Mouse (Mus musculus): ENCODE data around the gene Gm49405.

The Gm49405 gene

DNA sequence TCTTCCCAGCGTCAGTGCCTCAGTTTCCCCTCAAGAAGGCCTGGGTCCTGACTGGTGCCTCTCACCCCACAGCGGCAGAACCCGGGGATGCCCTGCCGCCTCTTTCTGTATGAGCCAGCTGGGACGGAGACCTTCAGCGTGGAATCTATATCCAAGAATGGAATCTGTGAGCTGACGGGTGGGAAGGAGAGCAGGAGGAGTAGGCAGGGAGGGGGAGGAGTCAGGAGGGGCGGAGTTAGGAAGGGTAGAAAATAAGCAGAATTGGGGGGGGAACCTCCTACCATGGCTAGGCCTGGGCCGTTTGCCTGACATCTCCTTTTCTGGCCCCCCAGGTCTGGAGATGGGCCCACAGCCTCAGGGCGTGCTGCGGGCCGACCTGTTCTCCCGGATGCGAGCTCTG is 12.4 kb upstream of the Gm49405 start:
- DNase-seq (ENCODE audit: low spot score in 2 of 2) = no peak

DNA sequence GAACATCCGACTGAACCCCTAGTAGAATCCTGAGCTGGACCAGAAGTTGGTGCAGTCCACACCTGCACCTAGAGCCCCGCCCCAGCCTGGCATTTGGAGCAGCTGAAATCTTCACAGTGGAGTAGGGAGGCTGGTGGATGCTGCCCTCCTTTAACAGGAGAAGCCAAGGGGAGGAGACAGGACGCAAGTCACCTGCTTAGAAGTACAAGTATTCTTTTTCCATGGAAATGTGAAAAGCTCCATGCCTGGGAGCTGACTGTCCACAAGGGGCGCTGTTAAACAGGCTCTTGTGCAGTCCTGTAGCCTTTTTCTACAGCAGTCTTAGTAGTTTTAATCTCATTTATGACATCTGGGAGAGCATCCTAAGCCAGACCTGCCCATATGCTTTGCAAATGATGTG is 11.7 kb upstream of the Gm49405 start:
- no peak for DNase-seq (ENCODE audit: low spot score in 2 of 2)

DNA sequence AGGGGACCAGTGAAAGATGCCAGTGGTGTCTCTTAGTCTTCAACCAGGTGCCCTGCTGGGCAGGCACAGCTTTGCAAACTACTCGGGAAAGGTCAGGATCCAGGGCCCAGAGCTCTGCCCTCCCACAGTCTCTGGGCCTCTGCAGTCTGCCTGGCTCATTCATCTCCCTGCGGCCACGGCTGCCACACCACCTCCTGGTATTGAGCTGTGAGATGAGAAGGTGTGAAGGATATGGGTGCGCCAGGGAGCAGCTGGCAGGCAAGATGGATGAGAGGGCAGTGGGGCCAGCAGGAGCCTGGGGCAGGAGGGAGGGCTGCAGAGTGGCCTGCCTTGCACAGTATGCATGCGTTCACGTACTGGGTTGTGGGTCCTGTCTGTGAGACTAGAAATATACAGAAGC is 9.6 kb upstream of the Gm49405 start:
- DNase-seq (ENCODE audit: low spot score in 2 of 2) = no peak

DNA sequence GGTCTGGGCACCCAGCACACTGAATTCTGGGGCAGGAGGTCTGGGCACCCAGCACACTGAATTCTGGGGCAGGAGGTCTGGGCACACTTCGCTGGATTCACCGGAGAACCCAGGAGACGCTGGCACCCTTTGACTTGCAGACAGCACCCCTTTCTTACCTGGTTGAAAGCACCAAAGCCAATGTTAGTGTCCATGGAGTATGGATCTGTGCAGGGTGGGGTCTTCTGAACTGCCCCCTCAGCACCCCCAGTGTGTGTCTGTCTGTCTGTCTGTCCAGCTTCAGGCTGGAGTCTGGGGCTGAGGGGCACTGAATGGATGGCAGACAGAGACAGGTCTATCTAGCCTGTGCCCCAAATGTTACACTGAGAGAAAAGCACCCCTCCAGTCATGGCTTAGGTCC is 8.9 kb upstream of the Gm49405 start:
- no peak for DNase-seq (ENCODE audit: low spot score in 2 of 2)

DNA sequence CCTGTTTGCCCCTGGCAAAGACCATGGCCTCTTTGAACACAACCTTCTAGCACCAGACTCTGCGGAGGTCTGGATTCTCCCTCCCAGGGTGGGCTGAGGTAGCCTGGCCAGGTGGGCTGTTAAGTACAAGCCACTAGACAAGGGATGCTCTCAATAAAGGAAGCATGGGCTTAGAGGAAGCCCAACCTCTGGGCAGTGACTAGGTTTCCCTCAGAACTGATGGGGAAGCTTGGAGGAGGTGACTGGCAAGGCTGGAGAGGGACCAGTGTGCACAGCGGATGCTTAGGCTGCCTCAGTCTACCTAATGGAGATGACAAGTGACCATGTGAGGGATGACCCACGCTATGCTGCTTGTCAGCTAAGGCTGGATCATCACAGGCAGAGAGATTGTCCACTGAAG is 8.5 kb upstream of the Gm49405 start:
- DNase-seq (ENCODE audit: low spot score in 2 of 2) = no peak

DNA sequence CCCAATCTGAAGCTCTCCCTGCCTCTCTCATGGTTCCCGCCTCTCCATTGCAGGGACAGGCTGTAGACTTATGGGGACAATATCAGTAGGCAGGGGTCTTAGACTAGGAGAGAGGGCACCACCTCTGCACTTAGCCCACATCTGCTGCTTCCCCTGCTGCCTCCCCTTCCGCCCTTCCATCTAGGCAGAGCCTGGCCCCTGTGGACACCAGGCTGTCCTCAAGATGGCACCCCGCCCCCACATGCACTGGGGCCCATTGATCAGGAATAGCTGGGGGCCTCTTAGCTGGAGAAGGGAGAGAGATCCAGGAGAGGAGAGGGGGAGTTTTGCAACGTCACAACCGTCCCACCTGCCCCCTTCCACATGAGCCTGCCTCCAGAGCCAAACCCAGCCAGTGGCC is 8.0 kb upstream of the Gm49405 start, which contains the start of gene Tbx10:
TSS of gene Tbx10 (plus strand) at position 337 of the 400 bp plus-strand sequence.
- no peak for DNase-seq (ENCODE audit: low spot score in 2 of 2)

DNA sequence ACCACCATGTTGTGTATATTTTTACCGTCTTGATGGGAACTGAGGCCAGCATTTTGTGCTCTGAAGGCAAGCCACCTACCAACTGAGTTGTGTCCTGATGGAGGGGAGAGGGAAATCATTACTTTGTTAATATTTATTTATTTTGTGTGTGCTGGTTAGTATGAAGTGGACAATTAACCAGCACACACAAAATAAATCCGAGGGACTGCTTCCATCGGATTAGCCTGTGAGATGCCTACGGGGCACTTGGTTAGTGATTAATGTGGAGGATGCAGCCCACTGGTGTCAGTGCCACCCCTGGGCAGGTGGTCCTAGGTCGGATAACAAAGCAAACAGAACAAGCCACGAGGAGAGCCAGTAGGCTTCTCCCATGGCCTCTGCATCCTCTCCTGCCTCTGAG is 5.5 kb upstream of the Gm49405 start:
- no peak for DNase-seq (ENCODE audit: low spot score in 2 of 2)

DNA sequence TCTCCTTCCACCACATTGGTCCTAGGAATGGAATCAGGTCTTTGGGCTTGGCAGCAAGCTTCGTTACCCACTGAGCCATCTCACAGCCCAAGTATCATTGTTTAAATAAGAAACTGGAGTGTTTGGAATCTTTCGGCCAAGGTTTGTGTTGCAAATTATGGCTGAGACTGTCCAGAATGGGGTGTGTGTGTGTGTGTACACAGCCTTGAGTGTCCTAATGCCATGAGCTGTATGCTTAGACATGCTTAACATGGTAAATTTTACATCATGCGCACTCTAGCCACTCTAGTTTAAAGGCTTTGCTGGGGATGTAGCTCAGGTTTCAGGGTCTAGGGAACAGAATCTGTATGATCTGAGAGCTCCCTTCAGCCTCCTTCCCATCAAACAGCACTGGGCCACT is 4.9 kb upstream of the Gm49405 start:
- DNase-seq (ENCODE audit: low spot score in 2 of 2) = no peak

DNA sequence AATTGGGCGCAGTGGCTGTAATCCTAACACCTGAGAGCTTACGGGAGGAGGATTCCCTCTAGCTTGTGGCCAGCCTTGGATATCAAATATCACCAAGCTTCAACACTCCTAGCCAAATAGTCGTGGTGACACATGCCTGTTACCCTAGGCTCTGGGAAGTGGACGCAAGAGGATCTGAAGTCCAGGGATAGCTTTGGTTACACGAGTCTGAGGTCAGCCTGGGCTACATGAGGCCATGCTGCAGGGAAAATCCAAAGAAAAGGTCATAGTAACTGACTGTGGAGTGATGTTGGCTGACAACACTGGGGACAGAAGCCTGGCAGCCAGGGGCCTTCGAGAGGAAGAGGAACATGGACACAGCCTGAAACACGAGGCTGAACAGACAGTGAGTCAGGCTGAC is 4.3 kb upstream of the Gm49405 start:
- DNase-seq (ENCODE audit: low spot score in 2 of 2) = no peak

DNA sequence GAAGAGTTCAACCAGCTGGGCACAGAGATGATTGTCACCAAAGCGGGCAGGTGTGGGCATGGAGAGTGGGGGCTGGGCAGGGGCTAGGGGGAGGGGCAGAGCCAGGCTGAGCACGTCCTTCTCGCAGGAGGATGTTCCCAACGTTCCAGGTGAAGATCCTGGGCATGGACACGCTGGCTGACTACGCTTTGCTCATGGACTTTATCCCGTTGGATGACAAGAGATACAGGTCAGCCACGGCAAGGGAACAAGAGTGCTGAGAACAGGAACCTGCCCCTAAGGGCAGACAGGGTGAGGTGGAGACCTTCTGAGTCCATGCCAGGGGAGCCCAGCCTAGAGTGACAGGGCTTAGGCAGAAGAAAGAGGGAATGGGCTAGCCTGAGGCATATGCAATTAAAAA is 3.7 kb upstream of the Gm49405 start:
- DNase-seq (ENCODE audit: low spot score in 2 of 2) = no peak

DNA sequence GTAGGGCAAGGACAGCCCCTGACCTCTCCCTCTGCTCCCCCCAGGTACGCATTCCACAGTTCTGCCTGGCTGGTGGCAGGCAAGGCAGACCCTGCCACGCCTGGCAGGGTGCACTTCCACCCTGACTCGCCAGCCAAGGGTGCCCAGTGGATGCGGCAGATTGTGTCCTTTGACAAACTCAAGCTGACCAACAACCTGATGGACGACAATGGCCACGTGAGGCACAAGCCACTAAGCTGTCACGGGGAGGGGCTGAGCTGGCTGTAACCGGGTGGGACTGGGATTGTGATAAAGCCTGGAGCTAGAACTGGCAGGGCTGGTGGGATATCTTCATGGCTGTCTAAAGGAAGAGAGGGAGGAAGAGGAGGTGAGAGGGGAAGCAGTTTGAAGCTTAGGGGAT is 3.2 kb upstream of the Gm49405 start:
- DNase-seq (ENCODE audit: low spot score in 2 of 2) = no peak

DNA sequence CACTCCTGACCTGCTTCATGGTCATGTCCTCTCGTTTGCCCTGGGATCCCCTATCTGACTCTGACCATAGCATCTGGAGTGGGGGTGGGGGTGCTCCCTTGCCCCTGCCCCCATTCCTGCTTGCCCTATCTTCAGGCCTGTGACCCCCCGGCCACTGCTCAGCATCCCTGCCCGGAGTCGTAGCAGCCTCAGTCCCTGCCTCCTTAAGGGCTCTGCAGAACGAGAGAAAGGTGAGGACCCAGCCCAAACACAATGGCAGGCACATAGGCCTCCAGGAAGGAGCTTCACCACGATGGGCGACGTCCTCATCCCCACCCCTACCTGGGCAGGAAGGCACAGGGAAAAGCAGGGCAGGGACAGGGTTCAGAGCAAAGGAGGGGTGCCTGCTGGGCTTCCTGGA is 2.1 kb upstream of the Gm49405 start:
- no peak for DNase-seq (ENCODE audit: low spot score in 2 of 2)

DNA sequence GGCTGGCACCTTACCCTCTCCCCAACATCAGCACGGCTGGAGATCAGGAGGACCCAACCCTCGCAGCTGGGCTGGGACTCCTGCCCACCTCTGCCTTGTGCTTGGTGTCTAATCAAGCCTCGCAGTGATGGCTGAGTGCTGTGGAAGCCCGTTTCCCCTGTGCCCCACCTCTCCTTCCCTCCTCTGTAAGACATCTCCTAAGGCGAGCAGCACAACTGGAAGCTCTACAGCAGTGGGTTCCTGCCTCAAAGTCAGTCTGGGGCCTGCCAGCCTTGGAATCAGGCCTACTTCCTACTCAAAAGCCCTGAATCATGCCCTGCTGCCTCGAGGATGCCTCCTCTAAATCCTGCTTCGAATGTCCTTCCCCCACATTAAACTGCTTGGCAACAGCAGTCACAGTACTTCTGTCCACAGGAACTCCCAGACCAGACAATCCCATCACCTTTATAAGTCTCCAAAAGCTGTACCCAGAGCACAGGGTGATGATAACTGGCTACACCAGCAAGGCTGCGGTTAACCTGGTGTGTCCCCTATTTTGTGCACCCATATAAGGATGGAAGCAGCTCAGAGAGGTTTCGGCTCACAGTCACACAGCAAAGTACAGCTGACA is 1.2 kb upstream of the Gm49405 start:
- no peak for DNase-seq (ENCODE audit: low spot score in 2 of 2)

DNA sequence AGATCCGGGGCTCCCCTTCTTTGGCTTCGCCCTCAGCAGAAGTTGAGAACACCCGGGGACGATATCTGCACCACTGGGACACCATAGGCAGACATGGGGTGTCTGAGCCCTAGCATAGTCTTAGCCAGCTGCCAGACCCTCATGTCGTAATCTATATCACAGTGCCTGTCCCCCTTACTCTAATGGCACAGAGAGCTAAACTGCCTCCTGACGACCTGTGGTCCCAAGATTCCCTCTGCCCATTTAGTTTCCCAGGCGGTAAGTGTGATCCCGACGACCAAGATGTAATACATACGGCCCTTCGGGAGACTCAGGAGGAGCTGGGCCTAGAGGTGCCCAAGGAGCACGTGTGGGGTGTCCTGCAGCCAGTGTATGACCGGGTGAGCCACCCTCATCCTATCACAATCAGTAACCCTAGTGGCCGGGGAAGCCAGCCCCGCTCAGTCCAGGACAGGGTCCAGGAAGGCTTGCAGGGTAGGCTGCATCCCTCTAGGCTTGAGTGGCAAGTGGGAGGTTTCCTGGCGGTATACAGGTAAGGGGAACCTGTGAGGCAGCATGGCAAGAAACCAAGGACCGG is 611 bp downstream of the Gm49405 start:
- DNase-seq (ENCODE audit: low spot score in 2 of 2) = no peak

DNA sequence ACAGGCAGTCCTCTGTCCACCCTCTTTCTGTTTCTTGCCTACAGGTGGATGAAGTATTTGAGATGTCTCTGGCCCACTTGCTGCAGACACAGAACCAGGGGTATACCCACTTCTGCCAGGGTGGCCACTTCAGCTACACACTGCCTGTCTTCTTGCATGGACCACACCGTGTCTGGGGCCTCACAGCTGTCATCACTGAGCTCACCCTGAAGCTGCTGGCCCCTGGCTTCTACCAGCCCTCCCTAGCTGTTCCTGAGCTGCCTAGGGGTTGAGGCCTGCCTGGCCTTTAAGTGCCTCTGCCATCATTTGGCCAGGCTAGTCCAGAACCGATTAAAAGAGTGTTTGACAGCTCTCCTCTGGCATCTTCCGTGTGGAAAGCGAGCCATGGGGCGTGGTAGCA is 1.3 kb downstream of the Gm49405 start:
- no peak for DNase-seq (ENCODE audit: low spot score in 2 of 2)

DNA sequence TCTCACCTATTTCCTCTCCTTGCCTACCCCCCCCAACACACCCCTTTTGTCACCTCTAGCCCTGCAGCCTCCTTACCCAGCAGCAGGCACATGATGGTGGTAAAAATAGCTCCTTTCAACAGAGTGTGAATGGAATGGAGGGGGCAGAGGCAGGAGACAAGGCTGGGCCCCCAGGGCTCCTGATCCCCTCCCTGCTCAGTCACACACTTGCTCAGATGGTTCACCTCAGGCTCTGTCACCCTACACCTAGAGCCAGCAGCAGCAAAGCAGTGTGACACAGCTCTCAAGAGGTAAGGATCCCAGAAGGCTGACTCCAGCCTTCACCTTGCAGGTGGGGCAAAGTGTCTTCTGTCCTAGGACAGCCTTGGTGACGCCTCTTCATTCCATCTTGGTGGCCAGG is 2.7 kb downstream of the Gm49405 start, which contains the start of gene Doc2g:
TSS of gene Doc2g (plus strand) at position 202 of the 400 bp plus-strand sequence.
- DNase-seq (ENCODE audit: low spot score in 2 of 2) = no peak

DNA sequence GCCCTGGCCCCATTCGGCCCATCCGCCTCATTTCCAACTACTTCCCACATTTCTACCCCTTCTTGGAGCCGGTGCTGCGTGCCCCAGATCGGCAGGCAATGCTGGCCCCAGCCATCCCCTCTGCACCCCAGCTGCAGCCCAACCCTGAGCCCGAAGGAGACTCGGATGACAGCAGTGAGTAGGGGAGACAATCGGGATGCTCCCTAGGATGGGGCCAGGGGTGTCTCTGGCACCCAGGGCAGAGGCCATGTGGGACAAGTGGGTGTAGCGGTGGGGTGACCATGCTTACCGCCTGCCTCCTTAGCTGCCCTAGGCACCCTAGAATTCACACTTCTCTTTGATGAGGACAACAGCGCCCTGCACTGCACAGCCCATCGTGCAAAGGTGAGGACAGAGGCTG is 3.2 kb downstream of the Gm49405 start:
- DNase-seq (ENCODE audit: low spot score in 2 of 2) = no peak

DNA sequence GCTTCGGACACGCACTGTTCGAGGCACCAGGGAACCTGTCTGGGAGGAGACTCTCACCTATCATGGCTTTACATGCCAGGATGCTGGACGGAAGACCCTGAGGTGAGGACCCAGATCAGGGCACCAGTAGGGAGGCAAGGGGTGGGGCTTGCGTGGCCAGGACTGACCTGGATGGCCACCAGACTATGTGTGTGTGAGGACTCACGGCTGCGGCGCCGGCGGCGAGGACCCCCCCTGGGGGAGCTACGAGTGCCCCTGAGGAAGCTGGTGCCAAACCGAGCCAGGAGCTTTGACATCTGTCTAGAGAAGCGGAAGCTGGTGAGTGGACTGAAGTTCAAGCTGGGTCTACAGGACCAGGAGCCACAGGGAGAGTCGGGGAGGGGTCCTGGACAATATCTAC is 3.9 kb downstream of the Gm49405 start:
- no peak for DNase-seq (ENCODE audit: low spot score in 2 of 2)

DNA sequence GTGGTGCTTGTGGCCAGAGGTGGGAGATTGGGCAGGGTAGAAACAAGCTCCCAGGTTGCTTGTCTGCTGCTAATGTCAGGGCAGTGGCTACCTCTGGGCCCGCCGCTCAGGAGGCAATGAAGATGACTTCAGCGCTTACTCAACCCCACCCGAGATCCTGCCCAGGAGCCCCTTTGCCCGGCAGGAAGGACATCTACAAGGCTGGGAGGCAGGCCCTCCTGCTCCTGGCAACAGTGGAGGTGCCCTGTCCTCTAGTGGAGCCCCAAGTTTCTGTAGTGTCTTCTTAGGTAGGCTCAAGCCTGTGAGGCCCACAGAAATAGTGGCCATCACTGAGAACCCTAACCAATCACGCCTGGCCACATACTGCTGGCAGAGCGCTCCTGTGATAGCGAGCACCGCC is 4.7 kb downstream of the Gm49405 start:
- no peak for DNase-seq (ENCODE audit: low spot score in 2 of 2)

DNA sequence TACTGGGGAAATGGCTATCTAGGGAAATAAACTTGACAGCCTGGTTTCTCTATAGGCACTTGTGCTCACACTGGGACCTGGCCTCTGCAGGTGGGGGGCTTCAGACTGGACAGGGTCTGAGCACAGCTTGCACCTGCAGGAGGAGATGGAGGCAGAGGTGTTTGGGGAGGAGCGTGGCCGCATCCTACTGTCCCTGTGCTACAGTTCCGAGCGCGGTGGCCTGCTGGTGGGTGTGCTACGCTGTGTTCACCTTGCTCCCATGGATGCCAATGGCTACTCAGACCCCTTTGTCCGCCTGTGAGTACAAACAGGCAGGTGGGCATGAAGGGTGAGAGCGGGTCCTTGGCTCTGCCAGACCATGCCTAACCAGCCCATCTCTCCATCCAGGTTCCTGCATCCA is 5.5 kb downstream of the Gm49405 start:
- DNase-seq (ENCODE audit: low spot score in 2 of 2) = no peak

DNA sequence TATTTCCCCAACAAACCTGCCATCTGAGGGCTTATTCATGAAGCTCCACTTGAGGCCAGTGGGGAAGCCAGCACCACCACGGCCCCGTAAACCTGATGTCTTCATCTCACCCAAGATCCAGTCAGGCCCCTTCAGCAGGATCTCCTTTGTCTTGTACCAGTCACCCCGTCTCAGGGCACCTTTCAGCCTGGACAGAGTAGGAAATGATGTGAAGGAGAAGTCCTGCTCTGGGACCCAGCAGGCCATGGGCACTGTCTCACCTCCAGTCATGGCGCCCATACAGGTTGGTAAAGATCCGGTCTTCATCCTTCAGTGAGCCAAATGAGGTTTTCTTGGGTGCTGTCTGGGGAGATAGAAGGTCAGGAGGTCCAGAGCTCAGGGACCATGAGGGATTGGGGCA is 10.7 kb downstream of the Gm49405 start:
- no peak for DNase-seq (ENCODE audit: low spot score in 2 of 2)

DNA sequence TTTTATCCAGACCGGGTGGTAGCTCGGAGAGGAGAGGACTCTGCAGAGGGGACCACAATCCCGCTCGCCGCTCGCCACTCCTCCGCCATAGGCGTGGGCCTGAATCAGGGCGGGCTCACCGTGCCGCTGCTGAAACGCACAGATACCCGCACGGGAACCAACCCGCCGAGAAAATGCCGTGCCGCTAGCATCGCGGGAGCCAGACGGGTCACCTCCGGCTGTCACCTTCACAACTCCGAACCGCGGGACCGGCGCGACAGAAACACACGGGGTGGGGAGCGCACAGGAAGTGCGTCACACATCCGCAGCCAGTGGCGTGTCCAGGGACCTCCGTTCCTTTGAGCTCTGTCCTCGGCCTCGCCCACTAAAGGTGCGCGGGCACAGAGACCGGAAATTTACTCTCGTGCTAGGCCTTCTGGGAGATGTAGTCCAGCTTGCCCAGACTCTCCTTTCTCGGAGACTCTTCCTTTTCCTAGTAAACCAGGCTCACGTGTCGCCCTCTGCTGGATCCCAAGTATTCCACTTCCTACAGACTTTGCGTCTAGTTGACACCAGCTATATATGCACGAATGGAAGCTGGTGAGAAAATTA is 12.1 kb downstream of the Gm49405 start, which contains the start of gene Ndufv1:
TSS of gene Ndufv1 (minus strand) at position 375 of the 591 bp plus-strand sequence.
- peak; percentile 83 to 90 for DNase-seq (ENCODE audit: low spot score in 2 of 2)

DNA sequence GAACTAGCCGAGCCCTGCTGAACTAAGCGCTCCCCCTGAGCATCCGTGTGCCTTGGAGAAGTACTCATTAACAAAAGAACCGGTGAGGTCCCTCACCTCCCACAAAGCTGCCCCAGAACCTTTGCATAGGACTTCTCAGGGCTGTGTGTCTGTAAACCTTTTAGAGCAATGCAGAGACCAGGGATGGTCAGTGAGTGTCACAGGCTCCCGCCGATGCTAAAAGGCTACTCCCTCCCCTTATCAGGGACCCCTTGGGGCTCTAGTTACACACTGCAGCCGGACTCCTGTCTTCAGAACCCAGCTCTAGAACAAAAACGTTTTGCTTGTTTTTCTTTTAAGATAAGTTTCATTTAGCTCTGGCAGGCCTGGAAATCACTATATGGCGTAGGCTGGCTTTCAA is 12.6 kb downstream of the Gm49405 start:
- DNase-seq (ENCODE audit: low spot score in 2 of 2) = no peak

DNA sequence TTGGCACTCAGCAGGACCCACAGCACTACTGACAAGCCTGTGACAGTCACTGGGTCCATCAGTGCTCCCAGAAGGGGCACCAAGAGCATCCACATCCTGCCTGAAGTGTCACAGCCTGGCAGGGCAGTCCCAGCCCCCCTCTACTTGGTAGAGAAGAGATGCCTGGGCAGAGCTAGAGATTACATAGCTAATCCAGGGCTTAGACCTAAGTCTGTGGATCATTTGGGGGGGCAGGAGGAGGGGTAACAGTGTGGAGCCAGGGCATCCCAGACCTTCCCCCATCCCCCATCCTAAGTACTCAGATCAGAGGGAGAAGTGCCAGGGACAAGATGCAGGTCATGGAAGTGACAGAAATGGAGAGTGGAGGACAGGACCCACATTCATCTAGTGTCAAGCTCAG is 14.4 kb downstream of the Gm49405 start:
- DNase-seq (ENCODE audit: low spot score in 2 of 2) = no peak
